Mouse (Mus musculus): Measurements from ENCODE around the gene Slc25a33.

Slc25a33 gene

GRCm38 (mm10) chr4:149727636-149728035 is 46.4 kb downstream of the Slc25a33 start:
- DNase-seq (ENCODE audit: extremely low spot score): no peak

- peak; percentile 66 for DNase-seq (ENCODE audit: extremely low spot score)
These were observed 48.3 kb downstream of the Slc25a33 start for GRCm38 (mm10) chr4:149725661-149726350.

- DNase-seq (ENCODE audit: extremely low spot score): no peak
These were observed 49.1 kb downstream of the Slc25a33 start for GRCm38 (mm10) chr4:149724916-149725470.

- DNase-seq (ENCODE audit: extremely low spot score): no peak
These were observed 50.0 kb downstream of the Slc25a33 start for GRCm38 (mm10) chr4:149723855-149724731.

- DNase-seq (ENCODE audit: extremely low spot score): no peak
These were observed 51.1 kb downstream of the Slc25a33 start for GRCm38 (mm10) chr4:149723021-149723390.

- DNase-seq (ENCODE audit: extremely low spot score): no peak
These were observed 51.7 kb downstream of the Slc25a33 start for GRCm38 (mm10) chr4:149722104-149723020.

- no peak for DNase-seq (ENCODE audit: extremely low spot score)
These were observed 52.9 kb downstream of the Slc25a33 start for GRCm38 (mm10) chr4:149721163-149721562.

GRCm38 (mm10) chr4:149719686-149720085 is 54.4 kb downstream of the Slc25a33 start:
- DNase-seq (ENCODE audit: extremely low spot score): no peak

GRCm38 (mm10) chr4:149714542-149714941 is 59.5 kb downstream of the Slc25a33 start:
- no peak for DNase-seq (ENCODE audit: extremely low spot score)

GRCm38 (mm10) chr4:149711955-149712354 is 62.1 kb downstream of the Slc25a33 start:
- DNase-seq (ENCODE audit: extremely low spot score): peak; percentile 76

- no peak for DNase-seq (ENCODE audit: extremely low spot score)
These were observed 62.6 kb downstream of the Slc25a33 start for GRCm38 (mm10) chr4:149711485-149711884.

GRCm38 (mm10) chr4:149710510-149710909 is 63.6 kb downstream of the Slc25a33 start:
- peak; percentile 55 for DNase-seq (ENCODE audit: extremely low spot score)

- DNase-seq (ENCODE audit: extremely low spot score): no peak
These were observed 68.1 kb downstream of the Slc25a33 start for GRCm38 (mm10) chr4:149705941-149706340.

- no peak for DNase-seq (ENCODE audit: extremely low spot score)
These were observed 68.8 kb downstream of the Slc25a33 start for GRCm38 (mm10) chr4:149705298-149705697.

GRCm38 (mm10) chr4:149702210-149702979 is 71.7 kb downstream of the Slc25a33 start, which contains the start of gene Pik3cd:
Pik3cd (minus strand) TSS chr4:149702571.
- no peak for DNase-seq (ENCODE audit: extremely low spot score)

GRCm38 (mm10) chr4:149701426-149702209 is 72.5 kb downstream of the Slc25a33 start:
- DNase-seq (ENCODE audit: extremely low spot score): no peak

- DNase-seq (ENCODE audit: extremely low spot score): no peak
These were observed 74.1 kb downstream of the Slc25a33 start for GRCm38 (mm10) chr4:149699953-149700352.

GRCm38 (mm10) chr4:149698197-149698821 is 75.8 kb downstream of the Slc25a33 start:
- DNase-seq (ENCODE audit: extremely low spot score): peak; percentile 77

GRCm38 (mm10) chr4:149697506-149698196 is 76.4 kb downstream of the Slc25a33 start:
- no peak for DNase-seq (ENCODE audit: extremely low spot score)
